Mouse (Mus musculus): ENCODE measurements around the gene Nhlrc1. TPM values are rescaled to one million over a fixed set of nuclear protein-coding genes. Genes with fewer than 3 reads are reported as not detected.

Gene Nhlrc1
- polyA plus RNA-seq (2015; fragmentation: Nextera tagmentation; extraction: Ambion mirVana), result 17.8 and 18.2 TPM in 2 replicates

DNA sequence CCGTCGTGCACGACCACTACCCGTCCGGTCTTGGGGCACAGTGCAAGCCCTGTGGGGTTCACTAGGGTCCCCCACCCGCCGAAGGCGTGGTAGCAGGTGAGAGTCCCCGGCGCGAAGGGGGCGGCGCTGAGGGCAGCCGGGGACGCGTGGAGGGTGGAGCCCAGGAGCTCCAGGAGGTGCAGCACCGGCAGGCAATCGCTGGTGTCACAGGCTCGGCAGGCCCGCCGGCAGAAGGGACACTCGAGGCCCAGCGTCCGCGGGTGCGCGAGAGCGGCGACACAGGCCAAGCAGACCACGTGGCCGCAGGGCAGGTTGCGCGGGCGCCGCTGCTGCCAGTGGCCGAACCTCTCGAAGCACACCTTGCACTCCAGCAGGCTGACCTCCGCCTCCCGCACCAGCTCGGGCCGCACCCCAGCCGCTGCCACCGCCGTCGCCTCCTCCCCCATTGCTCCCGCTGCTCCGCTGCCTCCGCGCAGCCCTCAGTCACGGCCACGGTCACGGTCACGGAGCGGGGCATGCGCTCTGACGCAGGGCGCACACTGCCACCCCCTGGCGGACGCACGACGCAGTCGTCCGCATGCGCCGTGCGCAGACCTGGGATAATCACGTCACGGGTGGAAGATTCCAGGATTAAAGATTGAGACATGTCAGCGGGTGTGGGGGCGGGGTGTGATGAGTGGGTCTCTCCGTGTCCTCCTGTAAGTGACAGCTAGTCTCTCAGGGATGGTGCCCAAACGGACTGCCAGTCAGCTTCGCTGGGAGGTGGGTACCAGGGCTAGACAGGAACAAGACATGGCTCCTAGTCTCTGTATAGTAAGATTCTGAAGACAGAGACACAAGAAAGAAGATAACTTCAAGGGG is at the start of gene Nhlrc1:
Gene Nhlrc1, minus strand, starts transcription at position 517 of the 861 bp plus-strand sequence.
- ATAC-seq, result peak; percentile 92
- no peaks in the 10 kb centered on the region for H3K27me3 ChIP-seq (replicated peaks; ENCODE audit: control insufficient read depth, insufficient read depth, low read length)
- H3K4me1 ChIP-seq (ENCODE audit: control insufficient read depth, insufficient read depth, low read depth, low read length), result peaks cover 5% of the 10 kb centered on the region
- 2% methylated on average over 69 of the region's 73 CpGs for WGBS
- peak within 1 kb of the TSS; percentile 54 for H3K4me3 ChIP-seq (ENCODE audit: low read length)
- H3K9me3 ChIP-seq (ENCODE audit: control insufficient read depth, low read length), result peaks cover 18% of the 10 kb centered on the region
- 0 out of 2 replicates have a peak, but pooled peaks cover 2% of the 10 kb centered on the region for H3K36me3 ChIP-seq (ENCODE audit: control insufficient read depth, insufficient read depth, low read length)
- no peak within 1 kb of the TSS for H3K27ac ChIP-seq (ENCODE audit: low read depth, low read length)
- H3K9ac ChIP-seq (ENCODE audit: low read depth, low read length), result peak within 1 kb of the TSS; percentile 73
- H3K4me2 ChIP-seq (ENCODE audit: low read length), result peak within 1 kb of the TSS; percentile 96

DNA sequence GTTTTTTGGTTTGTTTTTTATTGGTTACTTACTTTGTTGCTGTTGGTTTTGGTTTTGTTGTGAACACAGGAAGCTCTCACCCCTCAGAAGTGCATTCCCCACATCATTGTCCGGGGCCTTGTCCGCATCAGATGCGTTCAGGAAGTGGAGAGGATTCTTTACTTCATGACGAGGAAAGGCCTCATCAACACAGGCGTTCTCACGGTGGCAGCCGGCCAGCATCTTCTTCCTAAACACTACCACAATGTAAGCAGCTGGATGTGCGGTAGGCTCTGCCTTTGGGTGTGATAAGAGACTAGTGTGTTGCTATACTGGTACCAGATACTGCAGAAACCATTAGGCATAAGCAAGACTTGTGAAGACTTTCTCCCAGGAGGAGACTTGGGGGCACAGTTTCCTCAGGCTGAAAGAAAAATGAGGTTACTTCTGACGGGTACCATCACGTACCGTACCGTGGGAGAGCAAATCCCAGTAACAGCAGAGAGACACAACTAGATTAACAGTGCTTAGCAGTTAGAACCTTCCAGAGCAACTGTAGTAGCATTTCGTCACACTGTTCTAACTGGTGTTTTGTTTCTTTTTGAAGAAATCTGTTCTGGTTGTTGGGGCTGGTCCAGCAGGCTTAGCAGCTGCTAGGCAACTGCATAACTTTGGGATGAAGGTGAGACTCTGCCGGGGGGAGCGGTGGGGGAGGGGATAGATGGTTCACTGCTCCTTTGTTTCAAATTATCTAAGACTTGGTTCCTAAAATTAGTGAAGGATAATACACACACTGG is 49.5 kb upstream of the Nhlrc1 start:
- Histone ChIP-seq H3K4me1 (ENCODE audit: control insufficient read depth, insufficient read depth, low read depth, low read length) (no peaks in the 10 kb centered on the region), H3K4me3 (ENCODE audit: low read length) (no peak overlapping the region), H3K4me2 (ENCODE audit: low read length) (no peak overlapping the region), H3K36me3 (ENCODE audit: control insufficient read depth, insufficient read depth, low read length) (peaks cover 28% of the 10 kb centered on the region), H3K9ac (ENCODE audit: low read depth, low read length) (no peak overlapping the region), H3K27me3 (replicated peaks; ENCODE audit: control insufficient read depth, insufficient read depth, low read length) (no peaks in the 10 kb centered on the region), H3K9me3 (ENCODE audit: control insufficient read depth, low read length) (no peaks in the 10 kb centered on the region), H3K27ac (ENCODE audit: low read depth, low read length) (no peak overlapping the region)
- WGBS, result 77% methylated on average over 15 of the region's 15 CpGs
- ATAC-seq, result no peak

DNA sequence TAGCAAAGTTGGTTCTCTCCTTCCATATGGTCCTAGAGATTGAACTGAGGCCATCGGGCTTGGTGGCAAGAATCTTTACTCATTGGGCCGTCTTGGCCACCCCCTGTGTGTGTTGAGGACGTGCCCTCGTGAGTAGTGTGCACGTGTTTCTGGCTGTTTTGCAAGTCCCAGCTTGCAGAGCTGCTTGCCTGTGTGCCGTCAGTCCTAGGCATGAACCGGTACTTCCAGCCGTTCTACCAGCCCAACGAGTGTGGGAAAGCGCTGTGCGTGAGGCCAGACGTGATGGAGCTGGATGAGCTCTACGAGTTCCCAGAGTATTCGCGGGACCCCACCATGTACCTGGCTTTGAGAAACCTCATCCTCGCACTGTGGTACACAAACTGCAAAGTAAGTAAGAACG is 48.1 kb upstream of the Nhlrc1 start:
- H3K27me3 ChIP-seq (replicated peaks; ENCODE audit: control insufficient read depth, insufficient read depth, low read length), result no peaks in the 10 kb centered on the region
- H3K4me1 ChIP-seq (ENCODE audit: control insufficient read depth, insufficient read depth, low read depth, low read length), result no peaks in the 10 kb centered on the region
- no peak overlapping the region for H3K4me2 ChIP-seq (ENCODE audit: low read length)
- no peak for ATAC-seq
- H3K9ac ChIP-seq (ENCODE audit: low read depth, low read length), result no peak overlapping the region
- peaks cover 22% of the 10 kb centered on the region for H3K36me3 ChIP-seq (ENCODE audit: control insufficient read depth, insufficient read depth, low read length)
- H3K4me3 ChIP-seq (ENCODE audit: low read length), result no peak overlapping the region
- H3K27ac ChIP-seq (ENCODE audit: low read depth, low read length), result no peak overlapping the region
- H3K9me3 ChIP-seq (ENCODE audit: control insufficient read depth, low read length), result no peaks in the 10 kb centered on the region
- 96% methylated on average over 17 of the region's 17 CpGs for WGBS

DNA sequence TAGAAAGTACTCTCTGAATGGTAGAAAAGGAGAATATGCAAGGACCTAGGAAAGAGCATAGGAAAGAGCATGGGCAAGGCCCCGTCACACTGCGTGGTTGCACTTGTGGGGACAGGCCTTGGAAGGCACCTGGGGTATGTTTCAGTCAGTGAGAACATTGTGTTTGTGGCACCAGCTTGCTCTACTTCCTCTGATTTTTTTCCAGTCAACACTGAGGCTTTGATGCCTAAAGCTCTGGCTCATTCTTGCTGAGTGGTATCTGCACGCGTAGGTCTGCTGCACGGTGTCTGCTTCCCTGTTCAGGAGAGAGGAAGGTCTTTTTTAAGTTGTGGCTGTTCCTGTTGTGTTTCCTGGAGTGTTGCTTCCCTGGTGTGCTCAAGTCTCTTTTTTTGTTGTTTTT is 42.1 kb upstream of the Nhlrc1 start:
- H3K27me3 ChIP-seq (replicated peaks; ENCODE audit: control insufficient read depth, insufficient read depth, low read length), result no peaks in the 10 kb centered on the region
- no peak overlapping the region for H3K27ac ChIP-seq (ENCODE audit: low read depth, low read length)
- H3K9ac ChIP-seq (ENCODE audit: low read depth, low read length), result no peak overlapping the region
- H3K4me2 ChIP-seq (ENCODE audit: low read length), result no peak overlapping the region
- H3K4me1 ChIP-seq (ENCODE audit: control insufficient read depth, insufficient read depth, low read depth, low read length), result no peaks in the 10 kb centered on the region
- H3K36me3 ChIP-seq (ENCODE audit: control insufficient read depth, insufficient read depth, low read length), result peaks cover 21% of the 10 kb centered on the region
- 92% methylated on average over 5 of the region's 5 CpGs for WGBS
- ATAC-seq, result no peak
- H3K4me3 ChIP-seq (ENCODE audit: low read length), result no peak overlapping the region
- H3K9me3 ChIP-seq (ENCODE audit: control insufficient read depth, low read length), result no peaks in the 10 kb centered on the region

DNA sequence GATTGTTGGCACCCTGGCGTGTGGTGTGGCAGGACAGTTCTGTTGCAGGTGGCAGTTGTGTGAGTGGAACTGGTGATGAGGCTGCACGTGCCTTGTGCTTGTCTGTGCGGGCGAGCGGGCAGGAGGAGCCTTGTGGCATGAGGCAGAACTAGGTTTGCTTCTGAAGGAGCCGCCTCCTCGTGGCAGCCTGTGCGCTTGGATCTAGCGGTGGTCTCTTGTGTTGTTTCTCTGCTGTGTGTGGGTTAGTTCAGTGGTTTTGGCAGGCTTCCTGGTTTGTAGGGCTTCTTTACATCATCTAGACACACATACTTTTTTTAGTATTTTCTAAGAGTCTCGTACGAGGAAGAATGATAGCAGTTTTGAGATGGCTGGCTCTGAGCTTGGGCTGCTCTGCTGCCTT is 41.5 kb upstream of the Nhlrc1 start:
- Histone ChIP-seq H3K27me3 (replicated peaks; ENCODE audit: control insufficient read depth, insufficient read depth, low read length) (no peaks in the 10 kb centered on the region), H3K27ac (ENCODE audit: low read depth, low read length) (no peak overlapping the region), H3K4me2 (ENCODE audit: low read length) (no peak overlapping the region), H3K9me3 (ENCODE audit: control insufficient read depth, low read length) (no peaks in the 10 kb centered on the region), H3K4me1 (ENCODE audit: control insufficient read depth, insufficient read depth, low read depth, low read length) (no peaks in the 10 kb centered on the region), H3K4me3 (ENCODE audit: low read length) (no peak overlapping the region), H3K9ac (ENCODE audit: low read depth, low read length) (no peak overlapping the region), H3K36me3 (ENCODE audit: control insufficient read depth, insufficient read depth, low read length) (peaks cover 24% of the 10 kb centered on the region)
- 87% methylated on average over 11 of the region's 11 CpGs for WGBS
- ATAC-seq, result no peak

DNA sequence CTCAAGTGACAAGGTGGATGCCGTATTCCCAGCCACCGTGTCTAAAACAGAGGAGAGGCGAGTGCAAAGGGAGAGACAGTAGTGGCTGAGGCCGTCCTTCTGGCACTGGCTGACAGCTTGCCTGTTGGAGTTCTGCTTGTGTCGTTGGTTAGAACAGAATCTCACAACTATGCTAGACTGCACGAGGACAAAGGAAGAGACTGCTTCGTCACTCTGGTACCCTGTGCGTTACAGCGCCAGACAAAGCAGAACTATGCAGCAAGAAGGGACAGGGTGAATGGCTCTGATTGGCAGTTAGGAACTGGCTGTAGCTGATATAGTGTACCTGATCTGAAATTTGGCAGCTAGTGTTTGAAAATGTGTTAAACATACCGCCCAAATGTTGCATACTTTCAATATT is 39.3 kb upstream of the Nhlrc1 start:
- Histone ChIP-seq H3K36me3 (ENCODE audit: control insufficient read depth, insufficient read depth, low read length) (peaks cover 30% of the 10 kb centered on the region), H3K9me3 (ENCODE audit: control insufficient read depth, low read length) (no peaks in the 10 kb centered on the region), H3K9ac (ENCODE audit: low read depth, low read length) (no peak overlapping the region), H3K4me2 (ENCODE audit: low read length) (no peak overlapping the region), H3K4me1 (ENCODE audit: control insufficient read depth, insufficient read depth, low read depth, low read length) (no peaks in the 10 kb centered on the region), H3K27ac (ENCODE audit: low read depth, low read length) (no peak overlapping the region), H3K4me3 (ENCODE audit: low read length) (no peak overlapping the region), H3K27me3 (replicated peaks; ENCODE audit: control insufficient read depth, insufficient read depth, low read length) (no peaks in the 10 kb centered on the region)
- WGBS, result 32% methylated on average over 10 of the region's 10 CpGs
- ATAC-seq, result no peak

DNA sequence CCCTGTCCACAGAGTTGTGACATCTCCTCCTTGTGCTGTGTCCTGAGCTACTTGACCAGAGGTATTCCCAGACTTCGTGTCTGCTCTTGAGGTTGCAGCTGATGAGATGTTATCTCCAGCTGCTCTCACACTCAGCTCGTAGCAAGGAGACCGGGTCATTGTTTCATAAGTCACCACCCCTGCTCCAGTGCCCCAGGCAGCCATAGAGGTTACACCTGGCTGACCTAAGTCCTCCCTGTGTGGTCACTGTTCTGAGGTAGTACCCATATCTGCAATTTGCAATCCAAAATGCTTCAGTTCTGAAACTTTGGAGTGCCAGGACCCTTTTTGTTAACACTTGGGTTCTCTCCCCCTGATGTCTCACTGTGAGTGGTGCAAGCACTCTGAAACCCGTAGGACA is 35.4 kb upstream of the Nhlrc1 start:
- Histone ChIP-seq H3K27ac (ENCODE audit: low read depth, low read length) (no peak overlapping the region), H3K4me2 (ENCODE audit: low read length) (no peak overlapping the region), H3K4me3 (ENCODE audit: low read length) (no peak overlapping the region), H3K4me1 (ENCODE audit: control insufficient read depth, insufficient read depth, low read depth, low read length) (no peaks in the 10 kb centered on the region), H3K9ac (ENCODE audit: low read depth, low read length) (no peak overlapping the region), H3K27me3 (replicated peaks; ENCODE audit: control insufficient read depth, insufficient read depth, low read length) (no peaks in the 10 kb centered on the region), H3K36me3 (ENCODE audit: control insufficient read depth, insufficient read depth, low read length) (peaks cover 31% of the 10 kb centered on the region), H3K9me3 (ENCODE audit: control insufficient read depth, low read length) (no peaks in the 10 kb centered on the region)
- WGBS, result 91% methylated on average over 4 of the region's 4 CpGs
- ATAC-seq, result no peak

DNA sequence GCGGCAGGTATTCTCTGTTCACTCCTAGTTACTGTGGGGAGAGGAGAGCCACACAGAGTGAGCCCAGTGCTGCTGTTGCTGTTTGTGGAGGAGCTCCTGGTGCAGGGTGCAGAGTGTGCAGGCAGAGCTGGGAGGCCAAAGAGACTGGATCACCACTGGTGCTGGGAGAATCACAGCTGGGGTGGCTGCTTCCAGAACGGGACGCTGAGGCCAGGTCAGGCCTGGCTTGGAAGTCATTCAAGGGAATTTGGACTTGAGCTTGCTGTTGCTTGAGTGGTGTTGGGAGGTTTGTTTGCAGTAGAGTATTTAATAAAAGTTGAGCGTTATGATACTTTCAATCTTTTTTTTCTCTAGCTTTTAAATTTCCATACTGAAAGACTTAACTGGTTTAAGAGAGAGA is 33.3 kb upstream of the Nhlrc1 start:
- H3K4me2 ChIP-seq (ENCODE audit: low read length), result no peak overlapping the region
- H3K27me3 ChIP-seq (replicated peaks; ENCODE audit: control insufficient read depth, insufficient read depth, low read length), result no peaks in the 10 kb centered on the region
- H3K9ac ChIP-seq (ENCODE audit: low read depth, low read length), result no peak overlapping the region
- peaks cover 24% of the 10 kb centered on the region for H3K36me3 ChIP-seq (ENCODE audit: control insufficient read depth, insufficient read depth, low read length)
- H3K4me3 ChIP-seq (ENCODE audit: low read length), result no peak overlapping the region
- H3K27ac ChIP-seq (ENCODE audit: low read depth, low read length), result no peak overlapping the region
- H3K9me3 ChIP-seq (ENCODE audit: control insufficient read depth, low read length), result no peaks in the 10 kb centered on the region
- 86% methylated on average over 4 of the region's 4 CpGs for WGBS
- peaks cover 3% of the 10 kb centered on the region for H3K4me1 ChIP-seq (ENCODE audit: control insufficient read depth, insufficient read depth, low read depth, low read length)
- ATAC-seq, result no peak

DNA sequence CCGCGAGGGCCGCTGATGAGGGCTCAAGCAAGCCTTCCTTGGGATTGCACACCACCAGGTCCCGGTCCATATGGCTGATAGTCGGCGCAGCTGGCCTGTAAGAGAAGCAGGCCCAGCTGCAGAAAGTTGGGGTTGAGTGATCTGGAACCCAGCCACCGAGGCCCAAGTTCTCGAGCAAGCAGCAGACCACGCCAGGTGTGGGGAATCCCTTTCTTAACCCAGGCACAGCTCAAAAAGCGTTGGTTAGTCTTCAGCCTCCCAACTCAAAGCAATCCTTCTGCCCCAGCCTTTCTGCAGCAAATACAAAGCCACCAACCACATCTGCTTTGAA is 29.9 kb upstream of the Nhlrc1 start, which contains the start of gene Tpmt:
Gene Tpmt, minus strand, starts transcription at position 121 of the 331 bp plus-strand sequence.
- Histone ChIP-seq H3K4me3 (ENCODE audit: low read length) (peak within 1 kb of the TSS; percentile 93), H3K27me3 (replicated peaks; ENCODE audit: control insufficient read depth, insufficient read depth, low read length) (no peaks in the 10 kb centered on the region), H3K9ac (ENCODE audit: low read depth, low read length) (peak within 1 kb of the TSS; percentile 88), H3K4me1 (ENCODE audit: control insufficient read depth, insufficient read depth, low read depth, low read length) (peaks cover 6% of the 10 kb centered on the region), H3K27ac (ENCODE audit: low read depth, low read length) (peak within 1 kb of the TSS; percentile 83), H3K9me3 (ENCODE audit: control insufficient read depth, low read length) (no peaks in the 10 kb centered on the region), H3K4me2 (ENCODE audit: low read length) (peak within 1 kb of the TSS; percentile 95), H3K36me3 (ENCODE audit: control insufficient read depth, insufficient read depth, low read length) (peaks cover 10% of the 10 kb centered on the region)
- WGBS, result 10% methylated on average over 10 of the region's 10 CpGs
- ATAC-seq, result no peak

All from hindbrain, embryonic 16.5 days (tissue).